Mouse (Mus musculus): Measurements from ENCODE around the gene Pdk1. TPM values are rescaled to one million over a fixed set of nuclear protein-coding genes. Genes with fewer than 3 reads are reported as not detected.
A peak's percentile ranks its signal among the peaks of the same experiment; 100 is the strongest.

Gene Pdk1
- polyA plus RNA-seq, 1 experiment, result 1.1 TPM

GRCm38 (mm10) chr2:71934046-71934445 lies 61.0 kb downstream of the Pdk1 start:
- no peak for TF ChIP-seq CTCF (IDR thresholded peaks at IDR 0.05; ENCODE audit: control insufficient read depth, insufficient read depth, insufficient read length)
- TF ChIP-seq MYOD1 (IDR thresholded peaks at IDR 0.05; ENCODE audit: control insufficient read depth, insufficient read length, low read depth), result no peak
- no peak for TF ChIP-seq USF1 (IDR thresholded peaks at IDR 0.05; ENCODE audit: low read depth)
- TF ChIP-seq FOSL1 (IDR thresholded peaks at IDR 0.05; ENCODE audit: insufficient read depth, low read length, poor library complexity, severe bottlenecking), result no peak
- TF ChIP-seq MYOG (IDR thresholded peaks at IDR 0.05; ENCODE audit: control insufficient read depth, extremely low read depth, insufficient read length), result no peak
- no peak for TF ChIP-seq CEBPB (IDR thresholded peaks at IDR 0.05; ENCODE audit: low read depth)
- no peak for TF ChIP-seq MAX (IDR thresholded peaks at IDR 0.05)
- Histone ChIP-seq H3K36me3 (ENCODE audit: control insufficient read depth, insufficient read depth) (no peaks in the 10 kb centered on the region), H3K79me2 (ENCODE audit: control insufficient read depth, insufficient read depth) (no peaks in the 10 kb centered on the region), H3ac (ENCODE audit: control insufficient read depth, insufficient read length, low read depth) (no peak overlapping the region), H3K4me3 (ENCODE audit: insufficient read depth, poor library complexity, severe bottlenecking) (no peak overlapping the region), H3K79me3 (ENCODE audit: low read depth) (no peaks in the 10 kb centered on the region), H3K27me3 (ENCODE audit: control insufficient read depth, insufficient read depth, insufficient read length) (no peaks in the 10 kb centered on the region)

GRCm38 (mm10) chr2:71936711-71937110 lies 63.7 kb downstream of the Pdk1 start:
- no peaks in the 10 kb centered on the region for H3K27me3 ChIP-seq (ENCODE audit: control insufficient read depth, insufficient read depth, insufficient read length)
- H3K79me2 ChIP-seq (ENCODE audit: control insufficient read depth, insufficient read depth), result no peaks in the 10 kb centered on the region
- H3K4me3 ChIP-seq (ENCODE audit: insufficient read depth, poor library complexity, severe bottlenecking), result no peak overlapping the region
- no peaks in the 10 kb centered on the region for H3K79me3 ChIP-seq (ENCODE audit: low read depth)
- H3ac ChIP-seq (ENCODE audit: control insufficient read depth, insufficient read length, low read depth), result no peak overlapping the region
- no peaks in the 10 kb centered on the region for H3K36me3 ChIP-seq (ENCODE audit: control insufficient read depth, insufficient read depth)
- TF ChIP-seq MYOG (IDR thresholded peaks at IDR 0.05; ENCODE audit: control insufficient read depth, extremely low read depth, insufficient read length) (no peak), MYOD1 (IDR thresholded peaks at IDR 0.05; ENCODE audit: control insufficient read depth, insufficient read length, low read depth) (no peak), FOSL1 (IDR thresholded peaks at IDR 0.05; ENCODE audit: insufficient read depth, low read length, poor library complexity, severe bottlenecking) (no peak), MAX (IDR thresholded peaks at IDR 0.05) (no peak)

GRCm38 (mm10) chr2:71937649-71938308 lies 64.8 kb downstream of the Pdk1 start:
- H3K4me3 ChIP-seq (ENCODE audit: insufficient read depth, poor library complexity, severe bottlenecking), result no peak overlapping the region
- no peaks in the 10 kb centered on the region for H3K79me2 ChIP-seq (ENCODE audit: control insufficient read depth, insufficient read depth)
- no peaks in the 10 kb centered on the region for H3K79me3 ChIP-seq (ENCODE audit: low read depth)
- TF ChIP-seq MAX (IDR thresholded peaks at IDR 0.05), result no peak
- no peak for TF ChIP-seq USF1 (IDR thresholded peaks at IDR 0.05; ENCODE audit: low read depth)
- no peak for TF ChIP-seq MYOG (IDR thresholded peaks at IDR 0.05; ENCODE audit: control insufficient read depth, extremely low read depth, insufficient read length)
- TF ChIP-seq FOSL1 (IDR thresholded peaks at IDR 0.05; ENCODE audit: insufficient read depth, low read length, poor library complexity, severe bottlenecking), result no peak
- TF ChIP-seq CEBPB (IDR thresholded peaks at IDR 0.05; ENCODE audit: low read depth), result no peak
- no peak for TF ChIP-seq MYOD1 (IDR thresholded peaks at IDR 0.05; ENCODE audit: control insufficient read depth, insufficient read length, low read depth)
- no peak for TF ChIP-seq CTCF (IDR thresholded peaks at IDR 0.05; ENCODE audit: control insufficient read depth, insufficient read depth, insufficient read length)
- no peaks in the 10 kb centered on the region for H3K36me3 ChIP-seq (ENCODE audit: control insufficient read depth, insufficient read depth)
- no peak overlapping the region for H3ac ChIP-seq (ENCODE audit: control insufficient read depth, insufficient read length, low read depth)
- no peaks in the 10 kb centered on the region for H3K27me3 ChIP-seq (ENCODE audit: control insufficient read depth, insufficient read depth, insufficient read length)

- Histone ChIP-seq H3K27me3 (ENCODE audit: control insufficient read depth, insufficient read depth, insufficient read length) (no peaks in the 10 kb centered on the region), H3K79me2 (ENCODE audit: control insufficient read depth, insufficient read depth) (no peaks in the 10 kb centered on the region), H3ac (ENCODE audit: control insufficient read depth, insufficient read length, low read depth) (no peak overlapping the region), H3K4me3 (ENCODE audit: insufficient read depth, poor library complexity, severe bottlenecking) (no peak overlapping the region), H3K36me3 (ENCODE audit: control insufficient read depth, insufficient read depth) (no peaks in the 10 kb centered on the region), H3K79me3 (ENCODE audit: low read depth) (no peaks in the 10 kb centered on the region)
- TF ChIP-seq MYOG (IDR thresholded peaks at IDR 0.05; ENCODE audit: control insufficient read depth, extremely low read depth, insufficient read length), result no peak
- TF ChIP-seq FOSL1 (IDR thresholded peaks at IDR 0.05; ENCODE audit: insufficient read depth, low read length, poor library complexity, severe bottlenecking), result no peak
- no peak for TF ChIP-seq MAX (IDR thresholded peaks at IDR 0.05)
- TF ChIP-seq USF1 (IDR thresholded peaks at IDR 0.05; ENCODE audit: low read depth), result peak; percentile 84
- no peak for TF ChIP-seq CEBPB (IDR thresholded peaks at IDR 0.05; ENCODE audit: low read depth)
- no peak for TF ChIP-seq CTCF (IDR thresholded peaks at IDR 0.05; ENCODE audit: control insufficient read depth, insufficient read depth, insufficient read length)
These were observed 65.8 kb downstream of the Pdk1 start for GRCm38 (mm10) chr2:71938716-71939393.

- H3K27me3 ChIP-seq (ENCODE audit: control insufficient read depth, insufficient read depth, insufficient read length), result no peaks in the 10 kb centered on the region
- no peaks in the 10 kb centered on the region for H3K36me3 ChIP-seq (ENCODE audit: control insufficient read depth, insufficient read depth)
- H3K79me3 ChIP-seq (ENCODE audit: low read depth), result no peaks in the 10 kb centered on the region
- H3ac ChIP-seq (ENCODE audit: control insufficient read depth, insufficient read length, low read depth), result no peak overlapping the region
- TF ChIP-seq CTCF (IDR thresholded peaks at IDR 0.05; ENCODE audit: control insufficient read depth, insufficient read depth, insufficient read length) (no peak), MYOG (IDR thresholded peaks at IDR 0.05; ENCODE audit: control insufficient read depth, extremely low read depth, insufficient read length) (no peak), USF1 (IDR thresholded peaks at IDR 0.05; ENCODE audit: low read depth) (no peak), CEBPB (IDR thresholded peaks at IDR 0.05; ENCODE audit: low read depth) (no peak), MAX (IDR thresholded peaks at IDR 0.05) (no peak), FOSL1 (IDR thresholded peaks at IDR 0.05; ENCODE audit: insufficient read depth, low read length, poor library complexity, severe bottlenecking) (no peak)
- no peak overlapping the region for H3K4me3 ChIP-seq (ENCODE audit: insufficient read depth, poor library complexity, severe bottlenecking)
- no peaks in the 10 kb centered on the region for H3K79me2 ChIP-seq (ENCODE audit: control insufficient read depth, insufficient read depth)
These were observed 68.1 kb downstream of the Pdk1 start for GRCm38 (mm10) chr2:71941005-71941720.

Measured in C2C12 (cell line).